Mouse (Mus musculus) heart, embryonic 14.5 days (tissue): ENCODE measurements around the gene Sirt3. TPM values are rescaled to one million over a fixed set of nuclear protein-coding genes. Genes with fewer than 3 reads are reported as not detected.

Source experiments
- ATAC-seq: fragments of 200-750 bp; cut with Nextera tagmentation; 2 replicates; pipeline ENCODE4 v1.8.0; 2017; ENCODE audit warnings: low read depth, moderate TSS enrichment; ENCODE audit not compliant: insufficient number of reproducible peaks, insufficient read depth, low FRiP score
- H3K27ac ChIP-seq, 2 experiments: fragments of 200-500 bp in 1 of 2; fragments of 300-500 bp in 1 of 2; sonication (generic) in 1 of 2; replicated peaks in 1 of 2; 2 replicates each; pipeline ENCODE4 v1.5.1; 2012 to 2014; ENCODE audit warnings: low read depth in 2 of 2, low read length in 2 of 2, control low read depth in 1 of 2, mild to moderate bottlenecking in 1 of 2, mixed read lengths in 1 of 2; ENCODE audit not compliant: control insufficient read depth in 1 of 2, insufficient read depth in 1 of 2
- H3K27me3 ChIP-seq: fragments of 300-500 bp; sonication (generic); 2 replicates; pipeline ENCODE4 v1.6.1; 2014; ENCODE audit warnings: mild to moderate bottlenecking, low read length, control low read depth; ENCODE audit not compliant: control insufficient read depth, insufficient read depth
- H3K36me3 ChIP-seq: fragments of 300-500 bp; sonication (generic); 2 replicates; pipeline ENCODE4 v1.6.1; 2014; ENCODE audit warnings: mild to moderate bottlenecking, control low read depth, low read length, mixed read lengths; ENCODE audit not compliant: control insufficient read depth, insufficient read depth
- H3K4me1 ChIP-seq, 2 experiments: fragments of 200-500 bp in 1 of 2; fragments of 300-500 bp in 1 of 2; sonication (generic) in 1 of 2; 2 replicates each; pipeline ENCODE4 v1.6.1; 2012 to 2014; ENCODE audit warnings: low read length in 2 of 2, control low read depth in 1 of 2, mixed read lengths in 1 of 2; ENCODE audit not compliant: control insufficient read depth in 2 of 2, insufficient read depth in 2 of 2
- H3K4me2 ChIP-seq: fragments of 300-500 bp; sonication (generic); 2 replicates; pipeline ENCODE4 v1.6.1; 2014; ENCODE audit warnings: mild to moderate bottlenecking, low read length
- H3K4me3 ChIP-seq, 2 experiments: fragments of 200-500 bp in 1 of 2; fragments of 300-500 bp in 1 of 2; sonication (generic) in 1 of 2; 2 replicates each; pipeline ENCODE4 v1.5.1; 2012 to 2014; ENCODE audit warnings: low read length in 2 of 2, mild to moderate bottlenecking in 2 of 2, control low read depth in 1 of 2, low read depth in 1 of 2, moderate library complexity in 1 of 2; ENCODE audit not compliant: control insufficient read depth in 1 of 2, insufficient read depth in 1 of 2
- H3K9ac ChIP-seq: fragments of 300-500 bp; sonication (generic); 2 replicates; pipeline ENCODE4 v1.6.1; 2014; ENCODE audit warnings: mild to moderate bottlenecking, low read length
- H3K9me3 ChIP-seq: fragments of 300-500 bp; sonication (generic); 2 replicates; pipeline ENCODE4 v1.6.1; 2016; ENCODE audit warnings: low read length, control low read depth; ENCODE audit not compliant: control insufficient read depth
- WGBS: fragments of 180-500 bp; shearing (Covaris S2); extraction: QIAGEN DNeasy Blood & Tissue Kit; methylation state at CpG from one replicate; pipeline ENCODE4 v1.1.7; 2014; 5-methylcytosine and 5-hydroxymethylcytosine counted together
- polyA plus RNA-seq: library from polyadenylated mRNA; unstranded; fragments of >200 nt; fragmentation: Nextera tagmentation; extraction: Ambion mirVana; gene quantifications from 2 replicates; pipeline ENCODE4 v1.2.1, GENCODE M21; 2014

Gene Sirt3
- polyA plus RNA-seq, 1 experiment from 2014 or later: 48.4 TPM

GRCm38 (mm10) chr7:140919911-140920310, 37.8 kb upstream of the Sirt3 start:
- no peak overlapping the region for H3K4me2 ChIP-seq
- H3K9ac ChIP-seq: no peak overlapping the region
- H3K4me3 ChIP-seq: no peak overlapping the region
- 38% methylated on average over 4 of the region's 4 CpGs for WGBS
- H3K4me1 ChIP-seq: peaks cover 0 to 12% of the 10 kb centered on the region in 2 experiments; a peak in 2 of 4 replicates
- no peak for ATAC-seq
- no peak overlapping the region for H3K27ac ChIP-seq
- peaks cover 77% of the 10 kb centered on the region for H3K27me3 ChIP-seq
- no peaks in the 10 kb centered on the region for H3K36me3 ChIP-seq
- no peaks in the 10 kb centered on the region for H3K9me3 ChIP-seq

GRCm38 (mm10) chr7:140914031-140914690, 32.1 kb upstream of the Sirt3 start:
- no peak for ATAC-seq
- H3K4me2 ChIP-seq: no peak overlapping the region
- H3K4me1 ChIP-seq: no peaks in the 10 kb centered on the region
- H3K27ac ChIP-seq: no peak overlapping the region
- H3K4me3 ChIP-seq: no peak overlapping the region
- H3K9me3 ChIP-seq: no peaks in the 10 kb centered on the region
- 79% methylated on average over 8 of the region's 8 CpGs for WGBS
- H3K27me3 ChIP-seq: peaks cover 19% of the 10 kb centered on the region
- no peaks in the 10 kb centered on the region for H3K36me3 ChIP-seq
- no peak overlapping the region for H3K9ac ChIP-seq

GRCm38 (mm10) chr7:140912846-140913482, 30.9 kb upstream of the Sirt3 start:
- Histone ChIP-seq H3K27me3 (peaks cover 10% of the 10 kb centered on the region), H3K27ac (no peak overlapping the region), H3K9ac (no peak overlapping the region), H3K9me3 (no peaks in the 10 kb centered on the region), H3K4me1 (no peaks in the 10 kb centered on the region; a peak in 1 of 4 replicates), H3K36me3 (no peaks in the 10 kb centered on the region), H3K4me2 (no peak overlapping the region), H3K4me3 (no peak overlapping the region)
- no peak for ATAC-seq
- whole genome bisulfite sequencing: 69% methylated on average over 5 of the region's 5 CpGs

GRCm38 (mm10) chr7:140912293-140912692, 30.2 kb upstream of the Sirt3 start:
- H3K9me3 ChIP-seq: no peaks in the 10 kb centered on the region
- H3K4me1 ChIP-seq: no peaks in the 10 kb centered on the region; a peak in 1 of 4 replicates
- 48% methylated on average over 3 of the region's 3 CpGs for whole genome bisulfite sequencing
- H3K4me2 ChIP-seq: no peak overlapping the region
- peaks cover 4% of the 10 kb centered on the region for H3K27me3 ChIP-seq
- H3K36me3 ChIP-seq: no peaks in the 10 kb centered on the region
- ATAC-seq: no peak
- H3K9ac ChIP-seq: no peak overlapping the region
- H3K27ac ChIP-seq: no peak overlapping the region
- H3K4me3 ChIP-seq: no peak overlapping the region

- no peak overlapping the region for H3K27ac ChIP-seq
- no peaks in the 10 kb centered on the region for H3K9me3 ChIP-seq
- no peaks in the 10 kb centered on the region for H3K36me3 ChIP-seq
- peak overlapping the region; percentile 65 for H3K4me2 ChIP-seq
- WGBS: under 1% methylated on average over 19 of the region's 19 CpGs
- 0 out of 2 replicates have a peak, but pooled peaks have one; percentile 35 for ATAC-seq
- no peaks in the 10 kb centered on the region for H3K27me3 ChIP-seq
- H3K9ac ChIP-seq: peak overlapping the region; percentile 23
- no peaks in the 10 kb centered on the region; a peak in 1 of 4 replicates for H3K4me1 ChIP-seq
- H3K4me3 ChIP-seq: peak overlapping the region; percentile 39 to 59
Observed at GRCm38 (mm10) chr7:140908634-140909107, 26.6 kb upstream of the Sirt3 start.

GRCm38 (mm10) chr7:140908181-140908580, 26.1 kb upstream of the Sirt3 start:
- no peak for ATAC-seq
- no peaks in the 10 kb centered on the region for H3K9me3 ChIP-seq
- no peaks in the 10 kb centered on the region for H3K36me3 ChIP-seq
- no peak overlapping the region for H3K9ac ChIP-seq
- H3K4me2 ChIP-seq: peak overlapping the region; percentile 65; the same call in 1 of the 2 replicates
- H3K27ac ChIP-seq: no peak overlapping the region
- H3K4me3 ChIP-seq: no peak overlapping the region
- H3K27me3 ChIP-seq: no peaks in the 10 kb centered on the region
- WGBS: 48% methylated on average over 7 of the region's 7 CpGs
- H3K4me1 ChIP-seq: no peaks in the 10 kb centered on the region; a peak in 1 of 4 replicates

- Histone ChIP-seq H3K4me2 (no peak overlapping the region), H3K4me1 (no peaks in the 10 kb centered on the region; a peak in 1 of 4 replicates), H3K9me3 (no peaks in the 10 kb centered on the region), H3K27me3 (no peaks in the 10 kb centered on the region), H3K9ac (no peak overlapping the region), H3K27ac (no peak overlapping the region), H3K36me3 (no peaks in the 10 kb centered on the region), H3K4me3 (no peak overlapping the region)
- no peak for ATAC-seq
- 82% methylated on average over 7 of the region's 7 CpGs for WGBS
Observed at GRCm38 (mm10) chr7:140907697-140908096, 25.6 kb upstream of the Sirt3 start.
